Mouse (Mus musculus) cerebellum, postnatal 36 days (tissue): ENCODE results near the gene Ddx50.
A peak's percentile ranks its signal among the peaks of the same experiment; 100 is the strongest.

Source experiments
- DNase-seq, 2 experiments: peaks; one replicate each; pipeline ENCODE4 v3.0.0; 2021 to 2022; ENCODE audit warnings: mixed read lengths in 2 of 2

Ddx50 gene

DNA sequence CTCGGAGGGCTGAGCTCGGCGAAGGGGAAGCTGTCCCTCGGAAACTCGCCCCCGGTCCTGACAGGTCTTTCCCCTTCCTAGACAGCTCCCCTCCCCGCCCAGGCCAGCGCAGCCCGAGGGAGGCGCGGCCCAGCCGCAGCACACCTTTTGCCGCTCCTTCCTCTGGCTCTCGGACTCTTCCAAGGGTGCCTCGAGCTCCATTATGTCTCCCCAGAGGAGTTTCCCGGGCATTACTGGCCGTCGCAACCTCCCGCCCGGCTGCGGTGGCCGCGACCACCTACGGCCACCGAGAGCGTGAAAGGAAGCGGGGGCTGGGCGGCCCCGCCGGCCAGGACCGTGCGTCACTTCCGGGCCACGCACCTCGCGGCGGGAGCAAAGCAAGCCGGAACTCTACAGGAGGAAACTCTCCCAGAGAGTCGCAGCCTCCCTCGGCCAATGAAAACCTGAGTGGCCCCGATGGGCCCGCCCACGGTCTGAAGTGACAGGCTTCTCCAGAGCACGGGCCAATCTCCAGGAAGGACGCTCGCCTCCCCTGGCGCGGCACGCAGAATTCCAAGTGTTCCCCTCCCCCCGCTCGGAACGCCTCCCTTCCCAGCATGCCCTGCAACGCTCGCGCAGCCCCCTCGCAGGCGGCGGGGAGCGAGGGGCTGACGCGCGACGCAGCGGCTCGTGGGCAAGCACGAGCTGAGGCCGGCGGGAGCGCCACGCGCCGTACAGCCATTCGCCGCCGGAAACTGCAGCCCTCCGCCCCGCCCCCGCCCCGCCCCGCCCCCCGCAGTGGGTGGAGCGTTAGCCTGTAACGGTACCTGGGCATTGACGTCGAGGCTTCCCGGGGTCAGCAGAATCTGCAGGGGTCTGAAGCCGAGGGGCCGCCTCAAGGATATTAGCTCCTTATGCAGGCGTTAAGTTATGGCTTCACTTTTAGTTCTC, at the start of gene Ddx50:
Gene Ddx50 (minus strand): TSS at position 338 of the 930 bp plus-strand sequence.
- DNase-seq, result peak; percentile 99 to 100

DNA sequence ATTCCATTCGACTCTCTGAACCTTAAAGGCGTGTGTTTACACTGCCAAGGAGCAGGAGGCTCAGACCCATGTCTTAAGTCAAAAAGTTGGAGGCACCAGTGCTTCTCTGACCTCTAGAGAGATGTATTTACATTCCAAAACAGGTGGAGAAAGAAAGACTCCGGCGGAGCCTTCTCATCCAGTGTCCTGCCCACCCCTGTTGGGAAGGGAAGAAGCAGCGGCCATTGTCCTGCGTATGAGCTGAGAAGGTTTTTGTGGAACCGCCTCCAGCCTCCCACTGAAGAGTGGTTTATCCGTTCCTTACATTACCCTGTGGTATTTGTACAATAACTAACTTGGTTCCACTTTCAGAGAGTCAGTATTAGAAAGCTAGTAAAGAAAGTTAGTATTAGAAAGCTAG, 41.8 kb upstream of the Ddx50 start:
- no peak for DNase-seq

DNA sequence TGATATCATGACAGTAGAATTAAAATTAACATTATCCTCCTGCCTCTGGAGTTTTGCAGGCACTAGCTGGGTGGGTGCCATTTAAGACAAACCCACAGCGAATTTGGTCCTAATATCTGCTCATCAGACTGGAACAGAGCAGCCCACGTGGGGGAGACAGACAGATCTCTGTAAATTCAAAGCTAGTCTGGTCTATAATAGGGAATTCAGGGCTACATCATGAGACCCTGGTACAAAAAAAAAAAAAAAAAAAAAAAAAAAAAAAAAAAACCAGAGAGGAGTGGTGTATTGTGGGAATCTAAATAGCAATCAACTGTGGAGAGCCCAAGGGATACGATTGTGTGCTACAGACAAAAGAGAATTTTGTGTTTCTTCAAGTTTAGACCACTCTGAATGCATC, 41.2 kb upstream of the Ddx50 start:
- DNase-seq, result no peak

DNA sequence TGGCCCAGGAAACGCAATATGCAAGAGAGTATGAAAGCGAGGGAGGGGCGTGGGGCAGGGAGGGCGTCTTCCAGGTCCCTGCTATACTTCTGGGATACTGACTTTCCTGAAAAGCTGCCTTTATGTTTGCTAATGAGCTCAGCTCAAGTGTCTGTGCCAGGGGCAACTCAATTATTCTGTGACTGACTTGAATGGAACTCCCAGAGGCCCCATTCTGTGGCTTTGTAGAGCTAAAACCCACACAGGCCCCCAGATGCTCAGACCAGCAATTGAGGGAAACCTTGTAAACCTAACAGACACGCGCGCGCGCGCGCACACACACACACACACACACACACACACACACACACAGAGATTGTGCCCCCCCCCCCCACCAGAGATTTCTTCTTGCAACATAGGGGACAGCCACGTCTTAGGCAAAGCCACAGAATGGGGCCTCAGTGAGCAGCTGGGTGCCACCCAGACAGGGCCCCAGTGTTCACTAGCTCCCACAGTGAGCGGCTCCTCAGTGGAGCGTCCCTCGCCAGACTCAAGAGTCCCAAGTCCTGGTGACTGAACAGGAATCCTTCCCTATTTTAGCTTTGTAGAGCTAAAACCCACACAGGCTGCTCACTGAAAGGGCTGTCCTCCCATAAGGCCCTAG, 36.1 kb upstream of the Ddx50 start:
- DNase-seq, result no peak

DNA sequence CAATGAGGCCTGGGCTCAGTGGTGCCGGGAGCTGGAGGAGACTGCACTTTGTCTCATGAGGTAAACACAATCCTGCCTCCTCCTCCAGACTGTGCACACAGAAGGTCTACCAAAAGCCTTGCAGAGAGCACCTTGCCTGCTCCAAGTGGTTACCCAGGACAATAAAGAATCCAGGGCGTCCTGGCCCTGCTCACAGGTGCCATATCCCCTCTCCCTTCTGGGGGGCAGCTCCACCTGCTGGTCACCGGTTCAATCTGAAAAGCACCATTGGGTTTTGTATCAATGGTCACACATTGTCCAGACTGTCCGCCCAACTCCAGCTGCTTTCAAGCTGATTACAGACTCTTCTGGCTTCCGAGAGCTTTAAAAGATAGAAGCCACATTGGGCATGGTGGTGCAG, 32.0 kb upstream of the Ddx50 start:
- no peak for DNase-seq

DNA sequence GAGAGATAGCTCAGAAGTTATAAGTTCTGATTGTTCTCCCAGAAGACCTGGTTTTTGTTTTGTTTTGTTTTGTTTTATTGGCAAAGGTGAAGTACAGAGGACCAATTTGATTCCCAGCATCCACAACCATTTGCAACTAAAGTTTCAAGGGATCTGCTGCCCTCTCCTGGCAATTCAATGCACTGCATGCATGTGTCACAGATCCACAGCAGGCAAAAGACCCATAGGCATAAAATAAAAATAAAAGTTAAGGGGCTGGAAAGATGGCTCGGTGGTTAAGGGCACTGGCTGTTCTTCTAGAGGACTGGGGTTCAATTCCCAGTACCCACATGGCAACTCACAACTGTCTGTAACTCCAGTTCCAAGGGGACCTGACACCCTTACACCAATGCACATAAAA, 28.8 kb upstream of the Ddx50 start:
- no peak for DNase-seq

DNA sequence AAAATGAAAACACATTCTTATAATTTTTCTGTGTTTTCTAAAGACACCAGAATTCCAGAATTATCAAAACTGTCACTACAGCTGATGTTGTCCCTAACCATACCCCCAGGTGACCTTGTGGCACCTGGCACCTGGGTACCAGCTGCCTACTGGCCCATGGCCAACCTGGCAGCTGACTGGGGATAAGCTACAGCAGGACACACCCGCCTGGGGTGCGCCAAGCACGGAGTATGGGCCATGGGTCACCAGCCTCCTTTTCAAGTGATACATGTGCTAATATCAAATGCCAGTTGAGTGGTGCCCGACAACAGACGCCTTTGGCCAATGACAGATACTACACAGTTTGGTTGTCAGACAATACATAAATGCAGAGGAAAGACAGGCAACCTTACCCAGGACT, 26.3 kb upstream of the Ddx50 start:
- DNase-seq, result no peak

DNA sequence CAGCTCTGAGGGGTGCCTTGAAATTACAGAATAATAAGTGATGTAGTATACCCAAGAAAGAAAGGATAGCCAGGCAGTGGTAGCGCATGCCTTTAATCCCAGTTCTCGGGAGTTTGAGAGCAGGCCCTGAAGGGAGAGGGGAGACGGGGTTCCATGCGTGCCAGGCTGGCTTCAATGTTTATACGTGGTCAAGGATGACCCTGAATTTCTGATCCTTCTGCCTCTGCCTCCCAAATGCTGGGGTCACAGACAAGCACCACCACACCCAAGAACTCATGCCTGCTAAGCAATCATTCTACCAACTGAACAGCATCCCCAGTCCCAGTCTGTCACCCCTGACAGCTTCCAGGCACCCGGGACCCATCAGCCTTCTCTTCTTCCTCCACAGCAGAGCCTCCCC, 25.2 kb upstream of the Ddx50 start:
- DNase-seq, result no peak

DNA sequence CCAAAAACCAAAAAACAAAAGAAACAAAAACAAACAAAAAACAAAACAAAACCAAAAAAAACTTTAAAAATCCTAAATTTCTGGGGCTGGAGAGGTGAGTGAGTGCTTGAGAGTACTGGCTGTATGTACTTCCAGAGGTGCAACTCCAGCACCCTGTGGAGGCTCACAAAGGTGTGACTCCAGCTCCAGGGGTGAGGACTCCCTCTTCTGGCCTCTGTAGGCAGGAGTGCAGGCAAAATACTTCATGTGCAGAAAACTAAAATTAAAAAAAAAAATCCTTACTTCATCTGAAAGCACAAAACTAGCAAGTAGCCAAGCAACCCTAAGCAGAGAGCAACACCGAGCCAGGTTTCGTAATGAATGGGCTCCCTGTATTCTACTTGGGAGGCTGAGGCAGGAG, 21.3 kb upstream of the Ddx50 start:
- DNase-seq, result no peak

DNA sequence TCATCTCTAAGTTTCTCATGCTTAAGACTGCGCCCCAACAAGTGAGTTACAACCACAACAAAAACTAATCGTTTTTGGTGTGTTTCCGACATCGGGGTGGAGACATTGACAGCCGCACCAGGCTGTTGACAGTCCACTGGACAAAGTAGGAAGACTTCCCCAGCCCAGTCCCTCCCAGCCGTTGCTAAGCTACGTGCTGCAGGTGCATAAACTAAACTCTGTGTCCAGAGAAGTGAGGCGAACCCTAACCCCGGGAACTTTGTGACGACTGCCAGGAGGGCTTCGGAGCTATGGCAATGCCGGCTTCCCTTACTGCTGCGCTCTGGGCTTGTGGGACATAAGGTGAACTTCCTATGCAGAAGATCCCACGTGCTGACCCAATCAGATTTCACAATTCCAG, 18.2 kb upstream of the Ddx50 start:
- no peak for DNase-seq

DNA sequence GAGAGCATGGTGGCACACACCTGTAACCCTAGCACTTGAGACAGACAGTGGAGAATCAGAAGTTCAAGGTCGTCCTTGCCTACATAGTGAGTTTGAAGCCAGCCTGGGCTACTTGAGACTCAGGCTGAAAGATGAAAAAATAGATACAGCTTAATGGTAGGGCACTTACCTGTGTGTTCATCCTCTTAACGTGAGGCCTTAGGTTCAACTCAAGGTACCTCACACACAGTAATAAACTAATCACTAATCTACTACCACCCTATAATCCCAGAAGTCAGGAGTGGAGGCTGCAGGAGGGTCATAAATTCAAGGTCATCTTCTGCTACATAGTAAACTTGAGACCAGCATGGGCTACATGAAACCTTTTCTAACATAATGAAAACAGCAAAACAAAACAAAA, 17.4 kb upstream of the Ddx50 start:
- no peak for DNase-seq

DNA sequence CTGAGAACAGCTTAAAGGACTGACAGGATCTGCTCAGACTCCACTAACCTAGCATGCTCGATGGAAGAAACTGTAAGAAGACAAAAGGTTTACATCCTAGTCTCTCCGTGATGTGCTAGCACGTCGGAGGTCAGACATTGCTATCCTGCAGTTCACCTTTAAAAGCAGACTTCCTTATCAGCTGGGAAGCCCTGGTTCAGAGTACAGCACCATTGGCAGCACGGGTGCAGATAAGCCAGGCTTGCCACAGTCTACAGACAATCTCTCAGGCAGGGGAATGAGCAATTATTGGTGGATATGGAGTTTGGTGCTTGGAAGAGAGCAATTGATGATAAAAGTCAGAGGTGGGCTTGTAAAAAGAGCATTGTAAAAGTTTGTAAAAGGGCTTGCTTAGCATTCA, 17.0 kb upstream of the Ddx50 start:
- no peak for DNase-seq

DNA sequence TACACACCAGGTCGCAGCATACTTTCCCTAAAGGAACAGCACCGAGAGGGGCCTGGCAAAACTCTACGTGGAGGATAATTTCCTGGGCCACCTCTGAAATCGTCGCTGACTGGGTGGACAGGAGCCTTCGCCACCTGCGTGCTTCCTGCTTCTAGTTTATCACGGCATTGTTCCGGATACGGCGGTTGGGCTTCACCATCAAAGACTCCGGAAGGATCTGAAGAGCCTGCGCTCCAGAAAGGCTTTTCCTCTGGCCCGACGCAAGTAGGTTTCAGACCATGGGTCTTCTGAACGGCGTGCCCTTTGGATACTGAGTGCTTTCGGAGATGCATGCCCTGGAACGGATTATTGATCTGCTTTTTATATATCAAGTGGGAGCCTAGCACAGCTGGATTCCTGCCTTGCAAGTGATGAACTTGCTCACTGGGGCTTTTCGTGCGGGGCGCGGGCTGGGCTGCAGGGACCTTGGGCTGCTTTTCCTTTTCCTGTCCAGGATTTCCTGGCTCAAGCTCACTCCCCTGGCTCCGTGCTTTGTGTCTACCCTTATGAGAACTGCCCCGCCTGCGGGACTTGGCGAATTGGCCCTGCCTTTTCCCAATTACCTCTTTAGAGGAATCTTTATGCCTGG, 14.1 kb upstream of the Ddx50 start:
- DNase-seq, result no peak

DNA sequence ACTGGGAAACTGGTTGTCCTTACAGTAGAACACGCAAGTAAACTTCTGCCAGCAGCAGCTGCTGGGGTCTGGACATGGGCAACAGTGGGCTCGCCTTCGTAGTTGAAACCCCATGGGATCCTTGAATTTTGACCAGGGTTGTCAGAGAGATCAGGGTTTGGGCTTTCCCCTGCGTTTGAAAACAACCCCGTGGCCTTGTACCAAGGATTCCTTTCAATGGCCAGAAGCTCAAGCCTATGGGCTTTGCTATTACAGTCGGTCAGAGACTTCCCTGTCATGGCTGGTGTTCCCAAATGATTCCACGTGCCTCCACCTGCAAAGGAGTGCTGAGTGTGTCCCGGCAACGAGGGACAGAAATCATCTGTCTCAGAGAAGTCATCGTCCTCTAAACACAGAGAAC, 13.2 kb upstream of the Ddx50 start:
- no peak for DNase-seq

DNA sequence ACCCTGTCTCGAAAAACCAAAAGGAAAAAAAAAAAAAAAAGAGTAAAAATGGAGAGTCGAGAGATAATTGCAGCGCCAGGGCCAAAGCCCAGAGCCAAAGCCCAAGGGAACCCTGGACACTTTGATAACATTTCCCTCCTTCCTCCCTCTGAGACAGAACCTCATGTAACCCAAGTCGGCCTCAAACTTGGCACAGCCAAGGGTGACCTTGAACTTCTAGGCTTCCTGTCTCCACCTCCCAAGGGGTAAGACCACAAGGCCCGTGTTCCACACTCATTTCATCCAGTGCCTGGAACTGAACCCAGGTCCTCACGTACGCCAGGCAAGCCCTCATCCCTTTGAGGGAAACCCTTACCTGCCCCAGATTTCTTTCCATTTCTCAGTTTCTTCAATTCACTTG, 5.7 kb upstream of the Ddx50 start:
- no peak for DNase-seq

DNA sequence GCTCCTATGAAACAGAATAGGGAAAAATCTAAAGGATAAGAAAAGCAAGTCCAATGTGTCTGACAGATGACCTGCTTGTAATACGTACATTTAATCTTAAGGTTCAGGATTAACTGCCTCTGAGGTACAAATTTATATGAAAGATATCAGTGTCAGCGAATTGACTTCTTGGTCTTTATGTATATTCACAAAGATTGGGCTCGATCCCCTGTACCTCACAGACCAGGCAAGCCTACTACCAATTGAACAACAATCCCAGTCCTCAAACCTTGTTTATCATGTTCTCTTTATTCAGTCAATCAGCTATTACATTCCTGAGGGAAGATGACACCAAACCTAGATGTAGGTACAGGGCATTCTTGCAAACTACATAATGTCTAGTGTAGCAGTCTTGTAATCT, 943 bp upstream of the Ddx50 start:
- peak in 1 of 2 experiments; percentile 13 for DNase-seq

DNA sequence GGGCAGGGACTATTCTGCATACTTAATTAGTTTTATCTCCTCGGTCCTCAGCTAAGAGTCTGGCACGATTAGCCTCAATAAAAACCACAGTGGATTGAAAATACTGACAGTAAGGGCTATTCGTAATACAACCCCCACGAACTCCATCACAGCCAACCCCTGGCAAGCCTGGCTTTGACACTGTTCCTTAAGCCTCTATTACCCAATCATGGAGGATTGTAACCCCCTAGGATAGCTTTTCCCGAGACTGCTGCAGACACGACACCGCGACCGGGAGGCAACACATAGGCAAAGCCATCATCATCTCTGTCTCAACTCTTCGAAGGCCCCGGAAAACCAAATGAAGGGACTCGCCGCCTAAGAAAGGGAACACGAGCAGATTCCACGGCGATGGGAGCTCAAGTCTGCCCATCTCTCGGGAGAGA, 648 bp downstream of the Ddx50 start:
- DNase-seq, result no peak

DNA sequence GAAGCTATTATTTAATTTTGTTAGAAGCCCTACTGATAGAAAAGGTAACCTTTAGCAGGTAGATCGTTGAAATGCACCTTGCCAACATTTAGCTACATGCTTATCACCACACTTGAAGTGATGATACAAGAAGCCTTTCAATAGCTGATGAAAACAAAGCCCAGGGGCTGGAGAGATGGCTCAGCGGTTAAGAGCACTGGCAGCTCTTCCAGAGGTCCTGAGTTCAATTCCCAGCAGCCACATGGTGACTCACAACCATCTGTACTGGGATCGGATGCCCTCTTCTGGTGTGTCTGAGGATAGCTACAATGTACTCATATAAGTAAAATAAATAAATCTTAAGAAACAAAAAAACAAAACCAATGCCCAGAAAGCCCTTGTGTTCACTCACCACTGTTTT, 46.9 kb downstream of the Ddx50 start:
- DNase-seq, result no peak

DNA sequence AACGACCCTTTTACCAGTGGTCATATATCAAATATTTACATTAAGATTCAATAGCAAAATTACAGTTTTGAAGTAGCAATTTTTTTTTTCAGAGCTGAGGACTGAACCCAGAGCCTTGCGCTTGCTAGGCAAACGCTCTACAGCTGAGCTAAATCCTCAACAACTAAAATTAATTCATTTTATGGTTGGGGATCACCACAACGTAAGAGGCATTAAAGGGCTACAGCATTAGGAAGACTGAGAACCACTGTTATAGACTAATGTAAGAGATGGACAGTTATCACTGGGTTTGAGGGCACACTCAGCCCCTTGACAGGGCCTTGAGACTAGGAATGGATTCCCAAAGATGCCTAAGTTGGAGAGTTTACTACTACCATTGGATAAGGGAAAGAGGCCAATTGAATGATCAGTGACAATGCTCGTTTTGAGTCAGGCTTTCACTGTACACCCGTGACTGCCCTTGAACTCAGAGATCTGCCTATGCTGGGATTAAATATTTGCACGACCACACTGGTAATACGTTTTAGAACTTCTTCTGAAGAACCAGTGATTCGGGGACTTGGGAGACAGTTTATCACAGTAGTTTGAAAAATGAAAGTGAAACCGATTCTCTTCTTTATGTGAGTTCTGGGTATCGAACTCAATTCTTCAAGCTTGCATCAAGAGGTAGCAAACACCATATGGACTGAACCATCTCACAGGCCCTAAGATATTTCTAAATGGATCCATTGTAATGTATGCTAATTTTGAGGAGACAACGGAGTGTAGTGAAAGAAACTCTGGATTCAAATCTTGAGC, 47.6 kb downstream of the Ddx50 start:
- no peak for DNase-seq

DNA sequence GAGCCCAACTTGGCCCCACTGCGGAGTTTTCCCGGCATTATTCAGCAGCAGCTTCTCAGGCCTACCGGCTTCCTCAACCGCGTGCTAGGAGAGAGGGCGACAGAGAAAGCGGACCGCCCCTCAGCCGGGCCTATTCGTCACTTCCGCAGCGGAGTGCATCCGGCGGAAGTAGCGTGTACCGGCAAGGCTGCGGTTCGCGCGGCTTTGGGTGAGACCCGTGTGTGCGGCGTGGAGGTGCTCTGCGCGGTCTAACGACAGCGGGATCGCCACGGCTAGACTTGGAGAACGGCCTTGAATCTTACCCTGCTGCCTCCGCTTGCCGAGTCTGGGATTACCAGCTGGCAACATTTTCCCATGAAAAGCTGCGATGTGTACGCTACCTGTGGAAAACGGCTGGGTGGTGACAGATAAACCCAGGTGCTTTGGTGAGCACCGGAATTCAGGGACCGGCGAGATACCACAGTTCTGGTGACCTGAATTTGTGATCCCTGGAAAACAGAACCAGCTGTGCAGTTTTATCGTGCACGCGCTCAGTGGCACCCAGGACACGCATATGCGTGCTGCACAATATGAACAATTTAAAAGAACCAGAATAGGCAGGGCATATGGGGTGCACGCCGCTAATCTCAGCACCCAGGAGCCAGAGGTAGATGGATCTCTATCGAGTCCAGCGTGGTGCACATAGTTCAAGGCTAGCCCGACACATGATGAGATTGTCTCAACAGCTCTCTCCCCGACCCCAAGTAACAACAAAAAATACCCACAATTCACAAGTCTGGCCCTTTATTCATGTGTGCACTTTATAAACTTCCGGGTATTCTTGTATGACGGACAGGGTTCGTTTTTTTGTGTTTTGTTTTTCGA, 48.6 kb downstream of the Ddx50 start, which contains the start of gene Ddx21:
Gene Ddx21 (minus strand): TSS at position 105 of the 864 bp plus-strand sequence.
- peak; percentile 85 to 88 for DNase-seq

DNA sequence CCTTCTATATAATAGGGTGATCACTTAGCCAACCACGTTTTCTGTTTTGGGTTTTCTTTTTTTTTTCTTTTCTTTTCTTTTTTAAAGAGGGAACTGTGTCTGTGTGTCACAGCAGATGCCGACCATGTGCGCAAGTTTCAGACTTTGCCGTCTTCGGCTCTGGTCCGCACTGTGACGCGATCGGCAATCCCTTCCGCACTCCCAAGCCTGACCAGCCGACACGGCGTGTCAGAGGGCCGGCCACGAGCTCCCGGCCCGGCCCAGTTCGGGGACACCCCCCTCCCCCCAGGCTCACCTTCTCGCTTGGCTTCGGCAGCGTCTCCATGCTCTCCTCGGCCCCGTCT, 49.2 kb downstream of the Ddx50 start:
- no peak for DNase-seq
